8 mouse cellular contexts compared by ENCODE assay signal in genomic region chr11:5443511-5444233, GRCm38 (mm10). TPM values are rescaled to one million over a fixed set of nuclear protein-coding genes. Genes with fewer than 3 reads are reported as not detected.
DNase-seq lines count a peak whose midpoint lies in the region; ATAC-seq and TF ChIP-seq lines count a peak whose summit lies in the region.

No protein-coding gene starts in this region.

- H3K27ac ChIP-seq in forebrain, embryonic 14.5 days (ENCODE audit: low read depth, low read length): peak overlapping the region; percentile 52; the same call in 1 of the 2 replicates
- H3K27ac ChIP-seq in hindbrain, embryonic 14.5 days: 0 out of 2 replicates have a peak overlapping the region, but pooled peaks have one; percentile 54
- H3K27ac ChIP-seq in liver, adult 2 months (replicated peaks; ENCODE audit: insufficient read depth, low read depth, low read length): no peak overlapping the region
- H3K27ac ChIP-seq in neural tube, embryonic 11.5 days (ENCODE audit: low read depth, low read length): peak overlapping the region; percentile 65; the same call in 1 of the 2 replicates

- peak overlapping the region; percentile 91 for H3K4me2 ChIP-seq in forebrain, embryonic 14.5 days (ENCODE audit: low read length)
- H3K4me2 ChIP-seq in hindbrain, embryonic 14.5 days (replicated peaks): peak overlapping the region; percentile 91
- peak overlapping the region; percentile 91 for H3K4me2 ChIP-seq in neural tube, embryonic 11.5 days (ENCODE audit: low read depth)

- 0 out of 2 replicates have a peak, but pooled peaks cover 5% of the 10 kb centered on the region for H3K27me3 ChIP-seq in forebrain, embryonic 14.5 days (replicated peaks; ENCODE audit: control insufficient read depth, insufficient read depth, low read length)
- H3K27me3 ChIP-seq in hindbrain, embryonic 14.5 days (ENCODE audit: control insufficient read depth, insufficient read depth, low read length): 0 out of 2 replicates have a peak, but pooled peaks cover 10% of the 10 kb centered on the region
- no peaks in the 10 kb centered on the region for H3K27me3 ChIP-seq in liver, adult 2 months (ENCODE audit: control insufficient read depth, insufficient read depth, low read length)
- H3K27me3 ChIP-seq in neural tube, embryonic 11.5 days (ENCODE audit: control insufficient read depth, insufficient read depth, low read length): no peaks in the 10 kb centered on the region

- no peak for TF ChIP-seq CTCF in lung, adult 2 months (IDR thresholded peaks at IDR 0.05; ENCODE audit: insufficient read depth, low read length)
- no peak for TF ChIP-seq CTCF in liver, adult 2 months (IDR thresholded peaks at IDR 0.05; ENCODE audit: low read depth, low read length)

- H3K4me1 ChIP-seq in lung, adult 2 months (ENCODE audit: control insufficient read depth, insufficient read depth, low read length): peaks cover 5% of the 10 kb centered on the region
- peaks cover 5% of the 10 kb centered on the region; the same call in 1 of the 2 replicates for H3K4me1 ChIP-seq in forebrain, embryonic 14.5 days (ENCODE audit: control insufficient read depth, insufficient read depth, low read length)
- peaks cover 19% of the 10 kb centered on the region for H3K4me1 ChIP-seq in hindbrain, embryonic 14.5 days (replicated peaks; ENCODE audit: control insufficient read depth, insufficient read depth, low read length)
- H3K4me1 ChIP-seq in liver, adult 2 months (ENCODE audit: control insufficient read depth, insufficient read depth, low read length): peaks cover 7% of the 10 kb centered on the region; the same call in 1 of the 2 replicates
- H3K4me1 ChIP-seq in neural tube, embryonic 11.5 days (ENCODE audit: control insufficient read depth, insufficient read depth, low read length): peaks cover 16% of the 10 kb centered on the region

- peak overlapping the region; percentile 58 for H3K4me3 ChIP-seq in lung, adult 2 months (replicated peaks; ENCODE audit: extremely low read depth, low read depth, low read length)
- peak overlapping the region; percentile 79 for H3K4me3 ChIP-seq in forebrain, embryonic 14.5 days (ENCODE audit: low read depth, low read length)
- peak overlapping the region; percentile 78 for H3K4me3 ChIP-seq in hindbrain, embryonic 14.5 days (replicated peaks; ENCODE audit: low read length)
- H3K4me3 ChIP-seq in liver, adult 2 months (ENCODE audit: insufficient read depth, low read depth, low read length): peak overlapping the region; percentile 71
- H3K4me3 ChIP-seq in neural tube, embryonic 11.5 days (ENCODE audit: low read depth, low read length): peak overlapping the region; percentile 89

- no peak; the same call in 1 of the 2 replicates for ATAC-seq in forebrain, embryonic 14.5 days
- ATAC-seq in hindbrain, embryonic 14.5 days (ENCODE audit: low FRiP score): no peak
- peak; percentile 28; the same call in 1 of the 2 replicates for ATAC-seq in neural tube, embryonic 11.5 days (ENCODE audit: insufficient read depth, low FRiP score, low TSS enrichment)

- no peaks in the 10 kb centered on the region for H3K36me3 ChIP-seq in forebrain, embryonic 14.5 days (ENCODE audit: control insufficient read depth, insufficient read depth, low read length)
- H3K36me3 ChIP-seq in hindbrain, embryonic 14.5 days (replicated peaks; ENCODE audit: control insufficient read depth, insufficient read depth): no peaks in the 10 kb centered on the region
- no peaks in the 10 kb centered on the region for H3K36me3 ChIP-seq in liver, adult 2 months (ENCODE audit: control insufficient read depth, insufficient read depth, low read length)
- H3K36me3 ChIP-seq in neural tube, embryonic 11.5 days (ENCODE audit: control insufficient read depth, insufficient read depth, low read length): no peaks in the 10 kb centered on the region

- peak overlapping the region; percentile 76 for H3K9ac ChIP-seq in forebrain, embryonic 14.5 days (ENCODE audit: low read length)
- H3K9ac ChIP-seq in hindbrain, embryonic 14.5 days: peak overlapping the region; percentile 73
- H3K9ac ChIP-seq in liver, adult 2 months (ENCODE audit: low read depth, low read length): peak overlapping the region; percentile 79
- peak overlapping the region; percentile 88 for H3K9ac ChIP-seq in neural tube, embryonic 11.5 days (ENCODE audit: low read length)

- TF ChIP-seq POLR2A in lung, adult 2 months (IDR thresholded peaks at IDR 0.05; ENCODE audit: borderline replicate concordance, extremely low read depth, low read depth, low read length): no peak
- no peak for TF ChIP-seq POLR2A in liver, adult 2 months (IDR thresholded peaks at IDR 0.05; ENCODE audit: extremely low read depth, insufficient read depth, low read length)

- peak; percentile 52 for DNase-seq in lung, adult 2 months
- no peak for DNase-seq in lung, postnatal 36 days
- DNase-seq in adrenal gland, postnatal 10 days: peak; percentile 60
- peak; percentile 27 for DNase-seq in forebrain, embryonic 14.5 days (ENCODE audit: low spot score)
- peak; percentile 34 for DNase-seq in hindbrain, embryonic 14.5 days (ENCODE audit: low spot score)
- DNase-seq in liver, adult 2 months (ENCODE audit: extremely low read depth, low read depth, low spot score): peak; percentile 39
- peak; percentile 49 for DNase-seq in neural tube, embryonic 11.5 days (ENCODE audit: low spot score)
- peak; percentile 45 for DNase-seq in yolk sac, embryonic 10.5 days (ENCODE audit: low spot score)

- WGBS in lung, adult 2 months: 3% methylated on average over 38 of the region's 38 CpGs
- WGBS in forebrain, embryonic 14.5 days: under 1% methylated on average over 38 of the region's 38 CpGs
- WGBS in hindbrain, embryonic 14.5 days: under 1% methylated on average over 38 of the region's 38 CpGs
- 4% methylated on average over 38 of the region's 38 CpGs for WGBS in liver, adult 2 months
- under 1% methylated on average over 36 of the region's 38 CpGs for WGBS in neural tube, embryonic 11.5 days

- H3K9me3 ChIP-seq in forebrain, embryonic 14.5 days (replicated peaks; ENCODE audit: control insufficient read depth, low read length): no peaks in the 10 kb centered on the region
- no peaks in the 10 kb centered on the region for H3K9me3 ChIP-seq in hindbrain, embryonic 14.5 days (ENCODE audit: control insufficient read depth, low read length)
- H3K9me3 ChIP-seq in neural tube, embryonic 11.5 days (ENCODE audit: control insufficient read depth, low read length): no peaks in the 10 kb centered on the region

- H3K79me2 ChIP-seq in liver, adult 2 months (ENCODE audit: control insufficient read depth, insufficient read depth, low read length): peaks cover 13% of the 10 kb centered on the region; the same call in 1 of the 2 replicates

RNA-seq across cellular contexts. Expression of gene Znrf3, which starts 1.0 kb away (rescaled TPM):
- 10.8 and 14.4 TPM in 2 replicates for polyA plus RNA-seq in lung, adult 2 months (2012; rRNA removed)
- total RNA-seq in adrenal gland, postnatal 10 days (2021): 10 to 100 TPM; 23.9 to 29.3 TPM
- polyA plus RNA-seq in forebrain, embryonic 14.5 days (2014; fragmentation: Nextera tagmentation; extraction: Ambion mirVana): 4.9 and 5.8 TPM in 2 replicates
- 7.5 and 7.6 TPM in 2 replicates for polyA plus RNA-seq in hindbrain, embryonic 14.5 days (2014; fragmentation: Nextera tagmentation; extraction: Ambion mirVana)
- total RNA-seq in liver, adult 2 months (2014; rRNA removed): 4.6 and 6.3 TPM in 2 replicates
- polyA plus RNA-seq in liver, adult 2 months (2012; rRNA removed): 4.2 and 4.5 TPM in 2 replicates
- 9.4 TPM in 2 replicates for polyA plus RNA-seq in neural tube, embryonic 11.5 days (2014; fragmentation: Nextera tagmentation; extraction: Ambion mirVana)
